Mouse (Mus musculus) kidney, adult 2 months (tissue): ENCODE measurements around the gene Mall.

Experiments used
- CTCF ChIP-seq: fragments of 200-500 bp; conservative IDR thresholded peaks from 2 replicates; pipeline ENCODE4 v1.5.1; 2011; ENCODE audit warnings: low read depth, mild to moderate bottlenecking, control low read depth, low read length, moderate library complexity, mixed read lengths; ENCODE audit not compliant: insufficient read depth, insufficient read length
- POLR2A ChIP-seq: fragments of 200-500 bp; IDR thresholded peaks from one replicate; pipeline ENCODE4 v1.6.1; 2011; ENCODE audit warnings: low read depth, low read length, control low read depth

GRCm38 (mm10) chr2:127667843-127668506, 61.8 kb downstream of the Mall start:
- 0 out of 2 replicates have a peak, but pooled peaks have one; percentile 0 for TF ChIP-seq CTCF
- no peak for TF ChIP-seq POLR2A
